Mouse (Mus musculus): ENCODE measurements at regions not wholly inside any gene's neighbourhood (a gene's known extent, or its start where the extent isn't known, plus 50 kb on each side); places are given as distances from the start of the nearest gene placed in this dataset.

GRCm38 (mm10) chr12:54126306-54126705, 77.4 kb downstream of the Egln3 start:
- peak in 1 of 2 experiments; percentile 8 for DNase-seq

Measured in kidney, postnatal 4 days (tissue).